Mouse (Mus musculus) E14TG2a.4 (cell line): Measurements from ENCODE around the gene Ppfia4.

ENCODE experiments used
- CTCF ChIP-seq: conservative IDR thresholded peaks from 2 replicates; pipeline ENCODE4 v1.5.1; 2014; ENCODE audit warnings: low read length
- POU5F1 ChIP-seq: IDR thresholded peaks from 2 replicates; pipeline ENCODE4 v1.6.1; 2014; ENCODE audit warnings: low read length, borderline replicate concordance

- TF ChIP-seq CTCF (no peak), POU5F1 (no peak)
Observed at GRCm38 (mm10) chr1:134311760-134312159, 21.0 kb downstream of the Ppfia4 start.
